Mouse (Mus musculus): ENCODE data around the gene Anks1b.

Anks1b gene

GRCm38 (mm10) chr10:90808616-90809310 is 935.5 kb downstream of the Anks1b start:
- in situ Hi-C loops (cut with MboI, MseI), result no loop called here

- in situ Hi-C loops (cut with MboI, MseI), result no loop called here
These were observed 936.7 kb downstream of the Anks1b start for GRCm38 (mm10) chr10:90809911-90810590.

GRCm38 (mm10) chr10:90811446-90811845 is 938.1 kb downstream of the Anks1b start:
- in situ Hi-C loops (cut with MboI, MseI), result no loop called here

- in situ Hi-C loops (cut with MboI, MseI), result no loop called here
These were observed 940.0 kb downstream of the Anks1b start for GRCm38 (mm10) chr10:90813326-90813725.

GRCm38 (mm10) chr10:90814412-90814811 is 941.1 kb downstream of the Anks1b start:
- in situ Hi-C loops (cut with MboI, MseI), result no loop called here

GRCm38 (mm10) chr10:90818246-90818937 is 945.1 kb downstream of the Anks1b start:
- in situ Hi-C loops (cut with MboI, MseI), result no loop called here

- in situ Hi-C loops (cut with MboI, MseI), result no loop called here
These were observed 950.1 kb downstream of the Anks1b start for GRCm38 (mm10) chr10:90823438-90823837.

GRCm38 (mm10) chr10:90824692-90825091 is 951.4 kb downstream of the Anks1b start:
- in situ Hi-C loops (cut with MboI, MseI), result no loop called here

GRCm38 (mm10) chr10:90826939-90827338 is 953.6 kb downstream of the Anks1b start:
- in situ Hi-C loops (cut with MboI, MseI), result no loop called here

GRCm38 (mm10) chr10:90828581-90829393 is 955.5 kb downstream of the Anks1b start:
- in situ Hi-C loops (cut with MboI, MseI), result no loop called here

- in situ Hi-C loops (cut with MboI, MseI), result no loop called here
These were observed 956.3 kb downstream of the Anks1b start for GRCm38 (mm10) chr10:90829394-90830267.

- in situ Hi-C loops (cut with MboI, MseI), result no loop called here
These were observed 956.9 kb downstream of the Anks1b start for GRCm38 (mm10) chr10:90830268-90830585.

GRCm38 (mm10) chr10:90830591-90831287 is 957.4 kb downstream of the Anks1b start:
- in situ Hi-C loops (cut with MboI, MseI), result no loop called here

- in situ Hi-C loops (cut with MboI, MseI), result no loop called here
These were observed 957.9 kb downstream of the Anks1b start for GRCm38 (mm10) chr10:90831288-90831626.

- in situ Hi-C loops (cut with MboI, MseI), result no loop called here
These were observed 961.0 kb downstream of the Anks1b start for GRCm38 (mm10) chr10:90834306-90834705.

- in situ Hi-C loops (cut with MboI, MseI), result no loop called here
These were observed 961.9 kb downstream of the Anks1b start for GRCm38 (mm10) chr10:90835195-90835594.

- in situ Hi-C loops (cut with MboI, MseI), result no loop called here
These were observed 966.5 kb downstream of the Anks1b start for GRCm38 (mm10) chr10:90839611-90840335.

- in situ Hi-C loops (cut with MboI, MseI), result no loop called here
These were observed 969.1 kb downstream of the Anks1b start for GRCm38 (mm10) chr10:90842398-90842797.

- in situ Hi-C loops (cut with MboI, MseI), result no loop called here
These were observed 977.8 kb downstream of the Anks1b start for GRCm38 (mm10) chr10:90851077-90851476.

GRCm38 (mm10) chr10:90851999-90852398 is 978.7 kb downstream of the Anks1b start:
- in situ Hi-C loops (cut with MboI, MseI), result no loop called here
